Mouse (Mus musculus) limb, embryonic 13.5 days (tissue): ENCODE measurements around the gene Zfp386. TPM values are rescaled to one million over a fixed set of nuclear protein-coding genes. Genes with fewer than 3 reads are reported as not detected.

ENCODE experiments used
- ATAC-seq: fragments of 200-750 bp; cut with Nextera tagmentation; 2 replicates; pipeline ENCODE4 v1.8.0; 2017; ENCODE audit warnings: low read depth, moderate number of reproducible peaks, moderate TSS enrichment; ENCODE audit not compliant: low FRiP score
- H3K27ac ChIP-seq: fragments of 300-500 bp; sonication (generic); 2 replicates; pipeline ENCODE4 v1.5.1; 2015; ENCODE audit warnings: inconsistent platforms, mild to moderate bottlenecking, moderate library complexity
- H3K27me3 ChIP-seq: fragments of 300-500 bp; sonication (generic); 2 replicates; pipeline ENCODE4 v1.6.1; 2015; ENCODE audit warnings: mild to moderate bottlenecking, inconsistent platforms
- H3K36me3 ChIP-seq: fragments of 300-500 bp; sonication (generic); 2 replicates; pipeline ENCODE4 v1.6.1; 2015; ENCODE audit warnings: inconsistent platforms, mild to moderate bottlenecking, moderate library complexity
- H3K4me1 ChIP-seq: fragments of 300-500 bp; sonication (generic); 2 replicates; pipeline ENCODE4 v1.6.1; 2015; ENCODE audit warnings: inconsistent platforms
- H3K4me2 ChIP-seq: fragments of 300-500 bp; sonication (generic); replicated peaks from 2 replicates; pipeline ENCODE4 v1.6.1; 2015; ENCODE audit warnings: inconsistent platforms, mild to moderate bottlenecking, moderate library complexity
- H3K4me3 ChIP-seq: fragments of 300-500 bp; sonication (generic); 2 replicates; pipeline ENCODE4 v1.5.1; 2015; ENCODE audit warnings: moderate library complexity, mild to moderate bottlenecking, inconsistent platforms
- H3K9ac ChIP-seq: fragments of 300-500 bp; sonication (generic); 2 replicates; pipeline ENCODE4 v1.6.1; 2015; ENCODE audit warnings: mild to moderate bottlenecking, inconsistent platforms
- H3K9me3 ChIP-seq: fragments of 300-500 bp; sonication (generic); 2 replicates; pipeline ENCODE4 v1.6.1; 2016; ENCODE audit warnings: inconsistent platforms
- WGBS: fragments of 180-500 bp; shearing (Covaris S2); methylation state at CpG from one replicate; pipeline ENCODE4 v1.1.7; 2015; 5-methylcytosine and 5-hydroxymethylcytosine counted together
- polyA plus RNA-seq: library from polyadenylated mRNA; unstranded; fragments of >200 nt; fragmentation: Nextera tagmentation; extraction: Ambion mirVana; gene quantifications from 2 replicates; pipeline ENCODE4 v1.2.1, GENCODE M21; 2015

Zfp386 gene
- polyA plus RNA-seq, 1 experiment from 2014 or later, result 52.8 TPM

- Histone ChIP-seq H3K27me3 (no peaks in the 10 kb centered on the region), H3K9ac (no peak overlapping the region), H3K4me2 (no peak overlapping the region), H3K27ac (no peak overlapping the region), H3K4me1 (no peaks in the 10 kb centered on the region), H3K4me3 (no peak overlapping the region), H3K36me3 (peaks cover 54% of the 10 kb centered on the region), H3K9me3 (peaks cover 45% of the 10 kb centered on the region)
- ATAC-seq, result no peak; the same call in 1 of the 2 replicates
- WGBS, result 94% methylated on average over 5 of the region's 5 CpGs
These were observed 14.2 kb downstream of the Zfp386 start for GRCm38 (mm10) chr12:116061561-116062193.

- Histone ChIP-seq H3K9me3 (peaks cover 41% of the 10 kb centered on the region), H3K36me3 (peaks cover 49% of the 10 kb centered on the region), H3K4me1 (no peaks in the 10 kb centered on the region), H3K4me3 (no peak overlapping the region), H3K9ac (no peak overlapping the region), H3K4me2 (no peak overlapping the region), H3K27me3 (no peaks in the 10 kb centered on the region), H3K27ac (no peak overlapping the region)
- ATAC-seq, result no peak
- over 99% methylated on average over 2 of the region's 2 CpGs for WGBS
These were observed 14.7 kb downstream of the Zfp386 start for GRCm38 (mm10) chr12:116062194-116062583.

GRCm38 (mm10) chr12:116063020-116063419, 15.5 kb downstream of the Zfp386 start:
- 94% methylated on average over 4 of the region's 4 CpGs for WGBS

GRCm38 (mm10) chr12:116071023-116071422, 23.5 kb downstream of the Zfp386 start:
- H3K4me2 ChIP-seq, result no peak overlapping the region
- H3K9ac ChIP-seq, result no peak overlapping the region
- H3K4me1 ChIP-seq, result no peaks in the 10 kb centered on the region
- peak; percentile 81 for ATAC-seq
- H3K9me3 ChIP-seq, result no peaks in the 10 kb centered on the region
- H3K4me3 ChIP-seq, result no peak overlapping the region
- H3K36me3 ChIP-seq, result no peaks in the 10 kb centered on the region
- peaks cover 9% of the 10 kb centered on the region for H3K27me3 ChIP-seq
- WGBS, result 24% methylated on average over 3 of the region's 3 CpGs
- no peak overlapping the region for H3K27ac ChIP-seq

More at GRCm38 (mm10) chr12:116063020-116063419, 15.5 kb downstream of the Zfp386 start:
- H3K4me2 ChIP-seq, result no peak overlapping the region
- H3K4me3 ChIP-seq, result no peak overlapping the region
- H3K36me3 ChIP-seq, result peaks cover 42% of the 10 kb centered on the region
- H3K9me3 ChIP-seq, result peaks cover 41% of the 10 kb centered on the region
- no peak for ATAC-seq
- H3K9ac ChIP-seq, result no peak overlapping the region
- H3K27me3 ChIP-seq, result no peaks in the 10 kb centered on the region
- H3K4me1 ChIP-seq, result no peaks in the 10 kb centered on the region
- H3K27ac ChIP-seq, result no peak overlapping the region

GRCm38 (mm10) chr12:116077074-116077854, 29.7 kb downstream of the Zfp386 start, which contains the start of gene Vipr2:
Vipr2 (plus strand) TSS chr12:116077726.
- Histone ChIP-seq H3K4me3 (peak within 1 kb of the TSS; percentile 62), H3K27me3 (peaks cover 28% of the 10 kb centered on the region), H3K27ac (no peak within 1 kb of the TSS), H3K4me2 (peak within 1 kb of the TSS; percentile 91), H3K4me1 (0 out of 2 replicates have a peak, but pooled peaks cover 3% of the 10 kb centered on the region), H3K9me3 (no peaks in the 10 kb centered on the region), H3K9ac (peak within 1 kb of the TSS; percentile 79), H3K36me3 (no peaks in the 10 kb centered on the region)
- peak; percentile 93 for ATAC-seq
- 4% methylated on average over 31 of the region's 33 CpGs for WGBS

GRCm38 (mm10) chr12:116077855-116078366, 30.4 kb downstream of the Zfp386 start:
- Histone ChIP-seq H3K9me3 (no peaks in the 10 kb centered on the region), H3K27ac (no peak overlapping the region), H3K27me3 (peaks cover 28% of the 10 kb centered on the region), H3K9ac (peak overlapping the region; percentile 79), H3K4me2 (peak overlapping the region; percentile 91), H3K4me1 (0 out of 2 replicates have a peak, but pooled peaks cover 3% of the 10 kb centered on the region), H3K4me3 (peak overlapping the region; percentile 62), H3K36me3 (no peaks in the 10 kb centered on the region)
- under 1% methylated on average over 24 of the region's 24 CpGs for WGBS
- ATAC-seq, result peak; percentile 79

- 58% methylated on average over 6 of the region's 6 CpGs for WGBS
- ATAC-seq, result no peak
- no peak overlapping the region for H3K4me2 ChIP-seq
- H3K27ac ChIP-seq, result no peak overlapping the region
- no peak overlapping the region for H3K4me3 ChIP-seq
- H3K27me3 ChIP-seq, result peaks cover 9% of the 10 kb centered on the region
- 0 out of 2 replicates have a peak, but pooled peaks cover 3% of the 10 kb centered on the region for H3K4me1 ChIP-seq
- H3K36me3 ChIP-seq, result no peaks in the 10 kb centered on the region
- H3K9me3 ChIP-seq, result no peaks in the 10 kb centered on the region
- no peak overlapping the region for H3K9ac ChIP-seq
These were observed 35.6 kb downstream of the Zfp386 start for GRCm38 (mm10) chr12:116083125-116083524.

GRCm38 (mm10) chr12:116084294-116084693, 36.8 kb downstream of the Zfp386 start:
- Histone ChIP-seq H3K9me3 (no peaks in the 10 kb centered on the region), H3K9ac (no peak overlapping the region), H3K27me3 (no peaks in the 10 kb centered on the region), H3K4me3 (no peak overlapping the region), H3K36me3 (no peaks in the 10 kb centered on the region), H3K4me2 (no peak overlapping the region), H3K27ac (no peak overlapping the region), H3K4me1 (no peaks in the 10 kb centered on the region)
- no peak for ATAC-seq
- WGBS, result 79% methylated on average over 2 of the region's 2 CpGs

- Histone ChIP-seq H3K9ac (no peak overlapping the region), H3K4me3 (no peak overlapping the region), H3K4me1 (no peaks in the 10 kb centered on the region), H3K27me3 (no peaks in the 10 kb centered on the region), H3K27ac (no peak overlapping the region), H3K36me3 (no peaks in the 10 kb centered on the region), H3K9me3 (no peaks in the 10 kb centered on the region), H3K4me2 (no peak overlapping the region)
- WGBS, result 84% methylated on average over 5 of the region's 5 CpGs
- ATAC-seq, result no peak
These were observed 39.6 kb downstream of the Zfp386 start for GRCm38 (mm10) chr12:116086951-116087600.

- no peak for ATAC-seq
- Histone ChIP-seq H3K9me3 (no peaks in the 10 kb centered on the region), H3K9ac (no peak overlapping the region), H3K27ac (no peak overlapping the region), H3K36me3 (no peaks in the 10 kb centered on the region), H3K4me2 (no peak overlapping the region), H3K4me3 (no peak overlapping the region), H3K4me1 (no peaks in the 10 kb centered on the region), H3K27me3 (no peaks in the 10 kb centered on the region)
- 80% methylated on average over 3 of the region's 3 CpGs for WGBS
These were observed 42.3 kb downstream of the Zfp386 start for GRCm38 (mm10) chr12:116089836-116090235.

- H3K27me3 ChIP-seq, result no peaks in the 10 kb centered on the region
- H3K36me3 ChIP-seq, result no peaks in the 10 kb centered on the region
- H3K4me3 ChIP-seq, result no peak overlapping the region
- H3K4me1 ChIP-seq, result no peaks in the 10 kb centered on the region
- H3K4me2 ChIP-seq, result no peak overlapping the region
- no peaks in the 10 kb centered on the region for H3K9me3 ChIP-seq
- WGBS, result 82% methylated on average over 14 of the region's 14 CpGs
- no peak overlapping the region for H3K27ac ChIP-seq
- no peak for ATAC-seq
- H3K9ac ChIP-seq, result no peak overlapping the region
These were observed 47.4 kb downstream of the Zfp386 start for GRCm38 (mm10) chr12:116094765-116095555.
